Mouse (Mus musculus): ENCODE measurements around the gene Npff.
A peak's percentile ranks its signal among the peaks of the same experiment; 100 is the strongest.

The Npff gene

GRCm38 (mm10) chr15:102519211-102520141, 5.3 kb downstream of the Npff start:
- DNase-seq (ENCODE audit: low spot score in 2 of 2): no peak

- no peak for DNase-seq (ENCODE audit: low spot score in 2 of 2)
Measured at GRCm38 (mm10) chr15:102518859-102519201, 5.9 kb downstream of the Npff start.

GRCm38 (mm10) chr15:102517976-102518858, 6.5 kb downstream of the Npff start, which contains the start of gene Tarbp2:
Gene Tarbp2 (plus strand): TSS chr15:102518192.
- peak; percentile 96 to 99 for DNase-seq (ENCODE audit: low spot score in 2 of 2)

- DNase-seq (ENCODE audit: low spot score in 2 of 2): no peak
Measured at GRCm38 (mm10) chr15:102517631-102517975, 7.1 kb downstream of the Npff start.

GRCm38 (mm10) chr15:102516728-102517404, 7.9 kb downstream of the Npff start, which contains the start of gene Map3k12:
Gene Map3k12 (minus strand): TSS chr15:102517064.
- DNase-seq (ENCODE audit: low spot score in 2 of 2): peak; percentile 59 to 64

- no peak for DNase-seq (ENCODE audit: low spot score in 2 of 2)
Measured at GRCm38 (mm10) chr15:102516293-102516692, 8.4 kb downstream of the Npff start.

GRCm38 (mm10) chr15:102515791-102516190, 9.0 kb downstream of the Npff start:
- DNase-seq (ENCODE audit: low spot score in 2 of 2): no peak

- DNase-seq (ENCODE audit: low spot score in 2 of 2): no peak
Measured at GRCm38 (mm10) chr15:102515261-102515660, 9.5 kb downstream of the Npff start.

GRCm38 (mm10) chr15:102513004-102513403, 11.7 kb downstream of the Npff start:
- DNase-seq (ENCODE audit: low spot score in 2 of 2): no peak

GRCm38 (mm10) chr15:102512471-102512870, 12.3 kb downstream of the Npff start:
- no peak for DNase-seq (ENCODE audit: low spot score in 2 of 2)

GRCm38 (mm10) chr15:102512010-102512409, 12.7 kb downstream of the Npff start:
- no peak for DNase-seq (ENCODE audit: low spot score in 2 of 2)

- no peak for DNase-seq (ENCODE audit: low spot score in 2 of 2)
Measured at GRCm38 (mm10) chr15:102511285-102511833, 13.4 kb downstream of the Npff start.

GRCm38 (mm10) chr15:102510590-102511284, 14.0 kb downstream of the Npff start:
- peak; percentile 58 to 72 for DNase-seq (ENCODE audit: low spot score in 2 of 2)

GRCm38 (mm10) chr15:102510110-102510509, 14.6 kb downstream of the Npff start:
- DNase-seq (ENCODE audit: low spot score in 2 of 2): no peak

GRCm38 (mm10) chr15:102508336-102508735, 16.4 kb downstream of the Npff start:
- DNase-seq (ENCODE audit: low spot score in 2 of 2): no peak

- no peak for DNase-seq (ENCODE audit: low spot score in 2 of 2)
Measured at GRCm38 (mm10) chr15:102507561-102507960, 17.2 kb downstream of the Npff start.

- DNase-seq (ENCODE audit: low spot score in 2 of 2): no peak
Measured at GRCm38 (mm10) chr15:102506864-102507263, 17.9 kb downstream of the Npff start.

- DNase-seq (ENCODE audit: low spot score in 2 of 2): no peak
Measured at GRCm38 (mm10) chr15:102506464-102506830, 18.3 kb downstream of the Npff start.

GRCm38 (mm10) chr15:102505770-102506463, 18.8 kb downstream of the Npff start:
- no peak for DNase-seq (ENCODE audit: low spot score in 2 of 2)

GRCm38 (mm10) chr15:102505073-102505769, 19.5 kb downstream of the Npff start:
- DNase-seq (ENCODE audit: low spot score in 2 of 2): no peak

All from thymus, postnatal 10 days (tissue).